Mouse (Mus musculus) inflammation-experienced regulatory T-cells, adult 6 months (primary cell): Measurements from ENCODE around the gene Flnb. TPM values are rescaled to one million over a fixed set of nuclear protein-coding genes. Genes with fewer than 3 reads are reported as not detected.

Source experiments
- ATAC-seq: one replicate; pipeline ENCODE4 v1.8.0; 2017
- polyA plus RNA-seq, 3 experiments: library from polyadenylated mRNA; unstranded; fragments of 100-300 nt; shearing (Covaris generic); gene quantifications; one replicate each; pipeline ENCODE4 v1.2.1; 2017

Flnb gene
- polyA plus RNA-seq = 10 to 100 TPM in 1 of 3 experiments, 1 to 10 TPM in 2; 5.4 to 11.4 (median 6.1) TPM

DNA sequence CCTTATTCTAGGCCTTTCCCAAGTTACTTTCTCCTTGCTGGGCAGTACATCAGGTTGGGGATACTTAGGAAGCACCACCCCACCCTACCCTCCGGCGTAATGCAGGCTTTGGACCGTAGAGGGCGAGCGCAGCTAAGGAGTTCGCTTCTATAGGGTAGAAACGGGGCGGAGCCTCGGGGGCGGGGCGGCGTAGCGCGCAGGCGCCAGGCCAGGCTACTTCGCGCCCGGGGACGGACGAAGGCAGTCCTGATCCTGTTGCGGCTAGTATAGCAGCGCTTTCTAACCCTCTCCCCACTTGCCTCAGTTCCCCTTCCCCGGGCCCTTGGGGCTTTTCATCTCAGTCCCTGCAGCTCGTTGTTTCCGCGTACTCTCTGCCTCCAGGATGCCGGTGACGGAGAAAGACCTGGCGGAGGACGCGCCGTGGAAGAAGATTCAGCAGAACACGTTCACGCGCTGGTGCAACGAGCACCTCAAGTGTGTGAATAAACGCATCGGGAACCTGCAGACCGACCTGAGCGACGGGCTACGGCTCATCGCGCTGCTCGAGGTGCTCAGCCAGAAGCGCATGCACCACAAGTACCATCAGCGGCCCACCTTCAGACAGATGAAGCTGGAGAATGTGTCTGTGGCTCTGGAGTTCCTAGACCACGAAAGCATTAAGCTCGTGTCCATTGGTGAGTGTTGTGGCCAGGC, at the start of gene Flnb:
TSS of gene Flnb (plus strand) at position 188 of the 693 bp plus-strand sequence.
- peak; percentile 95 for ATAC-seq

DNA sequence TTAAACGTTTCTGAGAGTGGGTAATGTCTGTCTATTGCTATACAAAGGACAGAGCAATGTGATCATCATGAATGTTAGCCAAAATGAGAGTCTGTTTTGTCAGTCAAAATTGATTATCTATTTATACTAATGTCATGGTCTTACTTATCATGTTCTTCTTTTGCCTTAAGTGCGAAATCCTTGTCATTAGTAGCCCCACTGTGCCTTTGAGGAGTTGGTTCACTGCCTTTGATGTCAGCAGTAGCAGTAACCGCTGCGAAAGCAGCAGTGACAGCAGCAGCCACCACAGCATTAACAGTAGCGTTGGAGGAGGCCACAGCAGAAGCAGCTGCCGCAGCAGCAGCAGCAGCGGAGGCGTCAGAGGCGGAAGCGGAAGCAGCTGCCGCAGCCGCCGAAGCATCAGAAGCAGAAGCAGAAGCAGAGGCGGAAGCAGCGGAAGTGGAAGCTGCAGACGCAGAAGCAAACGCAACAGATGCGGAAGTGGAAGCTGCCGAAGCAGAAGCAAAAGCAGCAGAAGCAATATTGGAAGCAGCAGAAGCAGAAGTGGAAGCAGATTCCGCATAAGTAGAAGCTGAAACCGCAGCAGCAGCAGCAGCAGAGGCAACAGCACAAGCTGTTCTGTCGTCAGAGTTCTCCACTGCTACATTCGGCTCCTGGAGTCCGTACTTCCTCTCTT, 43.9 kb upstream of the Flnb start:
- ATAC-seq = peak; percentile 96

DNA sequence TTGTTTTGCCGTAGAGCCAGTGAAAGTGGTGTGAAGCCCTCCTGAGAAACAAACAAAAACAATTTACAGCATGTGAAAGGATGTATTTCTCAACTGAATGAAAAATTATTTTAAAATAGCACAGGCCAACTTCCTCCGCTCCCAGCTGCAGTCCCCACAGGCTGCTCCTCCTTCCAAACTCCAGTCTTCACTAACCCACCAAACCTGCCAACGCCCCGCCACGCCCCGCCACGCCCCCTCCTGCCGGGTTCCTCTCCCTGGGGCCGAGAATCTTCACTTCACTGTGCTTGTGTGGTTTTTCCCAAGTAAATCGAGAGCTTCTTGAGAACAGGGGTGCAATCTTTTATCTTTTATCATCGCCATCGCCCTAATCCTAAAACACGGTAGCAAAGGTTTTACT, 31.7 kb upstream of the Flnb start:
- ATAC-seq = no peak

DNA sequence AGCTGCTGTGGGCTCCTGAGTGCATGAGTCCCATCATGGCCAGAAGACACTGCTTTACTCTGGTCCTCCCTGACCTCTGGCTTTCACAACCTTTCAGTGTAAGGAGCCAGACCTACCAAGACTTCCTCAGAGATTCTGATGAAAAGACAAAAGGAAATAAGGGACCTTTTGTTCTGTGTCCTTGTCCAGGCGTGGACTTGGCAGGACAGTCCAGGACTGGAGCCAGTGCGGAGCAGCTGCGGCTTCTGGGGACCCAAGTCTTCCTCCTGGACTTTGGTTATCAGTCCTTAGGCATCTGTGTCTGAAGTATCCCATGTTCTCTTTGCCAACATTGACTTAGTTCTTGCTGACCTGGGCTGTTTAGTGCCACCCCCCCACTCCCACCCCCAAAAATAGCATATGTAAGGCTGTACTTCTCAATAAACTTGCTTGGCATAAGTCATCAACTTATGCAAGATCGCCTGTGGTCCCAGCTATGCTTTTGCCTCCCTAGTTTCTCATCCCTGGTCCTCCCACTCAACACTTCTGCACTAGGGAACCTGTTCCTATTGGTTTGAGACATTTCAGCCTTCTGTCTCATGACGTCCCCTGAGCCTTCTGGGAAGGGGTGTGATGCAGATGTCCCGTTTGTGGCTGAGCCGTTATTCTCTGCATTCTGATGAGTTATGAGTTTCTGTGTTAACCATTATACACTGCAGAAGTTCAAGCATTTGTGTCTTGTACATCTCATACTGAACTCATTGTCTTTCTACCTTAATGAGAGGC, 28.3 kb upstream of the Flnb start:
- no peak for ATAC-seq

DNA sequence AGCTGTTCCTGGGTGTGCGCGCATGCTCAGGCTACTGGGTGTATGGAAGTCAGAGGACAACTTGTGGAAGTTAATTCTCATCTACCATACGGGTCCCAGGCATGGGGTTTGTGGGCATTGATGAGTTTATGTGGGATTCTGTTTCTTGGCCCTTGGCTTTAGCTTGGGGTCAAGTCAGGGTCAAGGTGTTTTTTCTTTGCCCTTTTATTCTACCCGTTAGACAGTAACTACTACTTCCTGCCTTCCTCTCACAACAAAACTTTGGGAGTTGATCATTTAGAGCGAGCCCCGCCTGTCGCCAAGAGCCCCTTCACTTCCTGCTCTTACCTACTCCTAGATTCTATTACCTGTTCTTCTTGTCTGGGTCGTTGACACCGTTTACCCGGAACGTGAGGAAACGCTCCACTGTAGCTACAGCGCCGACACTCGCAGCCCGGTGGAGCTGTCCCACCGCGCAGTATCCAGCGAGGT, 26.7 kb upstream of the Flnb start:
- peak; percentile 19 for ATAC-seq

DNA sequence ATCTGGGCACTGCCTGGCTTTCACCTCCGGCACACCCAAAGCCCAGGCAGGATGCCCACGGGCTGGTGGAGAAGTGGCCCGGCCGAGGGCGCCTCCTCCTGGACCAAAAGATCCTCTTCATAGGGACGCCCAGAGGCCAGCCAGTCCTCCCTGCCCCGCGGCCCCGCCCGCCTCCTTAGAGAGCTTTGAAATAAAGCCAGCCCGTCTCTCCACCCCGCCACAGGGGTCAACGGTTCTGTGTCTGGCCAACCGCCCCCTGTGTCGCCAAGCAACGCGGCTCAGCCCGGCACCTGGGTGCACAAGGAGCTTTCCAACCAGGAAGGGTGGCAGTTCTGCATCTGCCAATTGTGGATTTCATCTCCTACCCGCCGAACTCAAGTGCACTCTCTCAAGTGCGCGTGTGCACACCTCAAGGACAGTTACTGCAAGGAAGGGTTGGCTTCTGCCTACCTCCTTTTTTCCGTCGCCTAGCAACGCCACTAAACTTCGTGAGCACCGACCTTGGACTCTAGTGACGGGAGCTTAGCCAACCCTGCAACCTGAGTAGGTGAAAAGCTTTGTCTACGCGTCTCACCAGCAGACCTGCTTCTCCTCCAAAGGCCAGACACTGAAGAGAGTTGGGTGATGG, 26.1 kb upstream of the Flnb start, which contains the start of gene Gm26661:
TSS of gene Gm26661 (plus strand) at position 56 of the 628 bp plus-strand sequence.
- ATAC-seq = peak; percentile 66

DNA sequence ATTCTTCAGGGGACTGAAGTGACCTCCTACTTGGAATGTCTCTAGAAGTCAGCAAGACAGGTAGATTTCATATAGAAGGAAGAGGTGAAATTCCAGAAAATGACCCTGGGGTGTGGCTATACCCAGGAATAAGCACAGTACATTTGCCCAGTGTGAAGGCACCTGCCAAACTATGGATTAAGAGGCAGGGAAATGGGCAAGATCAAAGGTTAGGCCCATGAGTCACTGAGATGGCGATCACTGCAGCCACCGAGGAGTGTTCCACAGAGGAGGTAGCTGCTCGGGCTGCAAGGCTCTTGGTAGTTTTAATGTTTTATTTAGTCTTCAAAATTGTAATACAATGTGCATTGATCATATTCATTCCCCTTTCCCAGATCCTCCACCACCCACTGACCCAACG, 21.8 kb upstream of the Flnb start:
- no peak for ATAC-seq

DNA sequence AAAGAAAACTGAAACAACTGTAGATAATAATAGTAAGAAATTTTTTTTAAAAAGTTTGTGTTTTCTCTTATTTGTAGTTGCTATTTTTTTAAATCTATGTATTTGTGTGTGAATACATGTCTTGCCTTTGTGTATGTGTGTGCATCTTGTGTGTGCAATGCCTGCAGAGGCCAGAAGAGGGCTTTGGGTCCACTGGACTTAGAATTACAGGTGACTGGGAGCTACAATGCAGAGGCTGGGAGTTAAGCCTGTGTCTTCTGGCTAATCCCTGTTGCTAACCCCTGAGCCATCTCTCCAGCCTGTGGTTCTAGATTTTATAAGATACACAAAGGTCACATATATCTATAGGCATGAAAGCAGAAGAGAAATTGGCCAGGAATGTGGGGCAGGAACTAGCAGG, 17.1 kb upstream of the Flnb start:
- ATAC-seq = no peak

DNA sequence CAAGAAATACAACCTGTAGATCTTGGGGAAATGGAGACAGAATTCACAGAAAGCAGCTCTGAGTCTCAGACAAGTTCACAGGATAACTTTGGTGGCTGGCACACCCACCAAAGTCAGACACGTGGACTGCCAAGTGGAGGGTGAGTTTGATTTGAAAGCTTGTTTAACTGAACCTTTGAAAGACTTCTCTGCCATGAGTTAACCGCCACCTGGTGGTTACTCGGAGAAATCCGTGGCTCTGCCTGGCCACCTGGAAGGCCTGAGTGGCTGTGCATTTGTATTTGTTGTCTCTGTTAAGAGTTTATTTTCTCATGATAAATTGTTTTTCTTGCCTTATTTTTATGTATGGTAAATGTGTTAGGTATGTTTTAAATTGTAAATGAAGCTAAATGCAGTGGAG, 15.9 kb upstream of the Flnb start:
- ATAC-seq = peak; percentile 67

DNA sequence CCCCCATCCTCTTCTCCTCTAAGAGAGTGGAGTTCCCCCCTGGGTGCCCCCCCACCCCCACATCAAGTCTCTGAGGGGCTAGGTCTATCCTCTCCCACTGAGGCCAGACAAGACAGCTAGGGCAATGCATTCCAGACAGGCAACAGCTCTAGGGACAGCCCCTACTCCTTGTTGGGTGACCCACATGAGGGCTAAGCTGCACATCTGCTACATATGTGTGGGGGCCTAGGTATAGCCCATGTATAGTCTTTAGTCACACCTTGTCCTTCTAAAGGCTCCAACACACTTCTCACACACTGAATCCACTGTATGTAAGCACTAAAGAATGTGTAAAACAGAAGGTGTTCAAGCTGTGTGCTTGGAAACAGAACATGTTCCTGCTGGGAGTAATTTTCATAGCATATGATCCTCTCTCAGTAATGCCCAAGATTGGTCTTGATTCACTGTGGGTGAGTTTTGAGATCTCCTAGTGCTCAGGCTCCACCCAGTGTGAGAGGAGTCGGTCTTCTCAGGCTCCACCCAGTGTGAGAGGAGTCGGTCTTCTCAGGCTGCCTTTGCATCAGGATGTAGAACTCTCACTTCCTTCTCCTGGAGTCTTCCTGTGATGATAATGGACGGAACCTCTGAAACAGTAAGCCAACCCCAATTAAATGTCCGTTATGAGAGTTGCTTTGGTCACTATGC, 13.7 kb upstream of the Flnb start:
- no peak for ATAC-seq

DNA sequence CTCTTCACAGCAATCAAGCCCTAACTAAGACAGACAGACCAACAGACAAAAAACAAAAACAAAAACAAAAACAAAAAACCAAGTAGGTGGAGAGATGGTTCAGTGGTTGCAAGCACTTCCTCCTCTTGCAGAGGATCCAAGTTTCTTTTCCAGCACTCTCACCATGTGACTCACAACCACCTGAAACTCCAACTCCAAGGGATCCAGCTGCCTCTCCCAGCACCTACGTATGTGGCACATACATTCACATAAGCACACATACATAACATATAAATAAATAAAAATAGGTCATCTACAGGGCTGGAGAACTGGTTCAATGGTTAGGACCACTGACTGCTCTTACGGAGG, 13.2 kb upstream of the Flnb start:
- no peak for ATAC-seq

DNA sequence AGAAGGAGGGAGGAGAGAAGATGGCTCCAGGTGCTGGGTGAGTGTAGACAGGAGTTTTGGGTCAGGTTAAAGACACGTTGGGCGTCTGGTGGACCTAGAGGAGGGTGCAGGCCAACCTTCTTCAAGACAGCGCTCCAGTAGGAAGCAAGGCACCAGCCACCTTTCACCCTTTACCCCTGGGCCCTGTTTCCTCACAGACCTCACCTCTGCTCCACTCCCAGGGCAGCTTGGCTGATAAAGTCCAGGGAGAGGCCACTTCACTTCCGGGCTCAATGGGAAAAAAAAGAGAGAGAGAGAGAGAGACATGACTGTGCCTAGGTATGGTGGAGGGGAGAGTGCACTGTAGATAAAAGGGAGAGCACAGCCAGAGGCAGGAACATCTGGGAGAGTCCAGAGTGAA, 10.0 kb upstream of the Flnb start:
- ATAC-seq = no peak

DNA sequence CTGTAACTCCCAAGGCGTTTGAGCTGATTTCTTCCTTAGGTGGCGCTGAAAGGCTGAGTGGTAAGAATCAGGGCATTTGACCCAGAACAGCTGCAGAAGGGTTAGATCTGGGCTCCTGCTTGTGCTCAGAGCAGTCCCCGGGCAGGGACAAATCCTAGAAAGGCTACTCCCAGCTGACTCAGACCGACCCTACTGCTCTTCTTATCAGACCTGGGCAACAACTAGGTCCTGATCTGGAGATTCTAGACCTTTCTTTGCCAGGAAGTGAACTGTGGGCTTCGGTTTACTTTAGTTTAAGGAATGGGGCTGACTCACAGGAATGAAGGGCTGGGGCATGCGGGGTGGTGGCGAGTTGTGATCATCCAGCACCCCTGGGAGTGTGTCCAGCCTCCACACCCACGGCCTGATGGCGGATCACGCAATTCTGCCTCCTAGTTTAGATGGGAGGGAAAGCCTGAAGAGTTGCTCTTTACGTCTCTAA, 9.2 kb upstream of the Flnb start:
- no peak for ATAC-seq

DNA sequence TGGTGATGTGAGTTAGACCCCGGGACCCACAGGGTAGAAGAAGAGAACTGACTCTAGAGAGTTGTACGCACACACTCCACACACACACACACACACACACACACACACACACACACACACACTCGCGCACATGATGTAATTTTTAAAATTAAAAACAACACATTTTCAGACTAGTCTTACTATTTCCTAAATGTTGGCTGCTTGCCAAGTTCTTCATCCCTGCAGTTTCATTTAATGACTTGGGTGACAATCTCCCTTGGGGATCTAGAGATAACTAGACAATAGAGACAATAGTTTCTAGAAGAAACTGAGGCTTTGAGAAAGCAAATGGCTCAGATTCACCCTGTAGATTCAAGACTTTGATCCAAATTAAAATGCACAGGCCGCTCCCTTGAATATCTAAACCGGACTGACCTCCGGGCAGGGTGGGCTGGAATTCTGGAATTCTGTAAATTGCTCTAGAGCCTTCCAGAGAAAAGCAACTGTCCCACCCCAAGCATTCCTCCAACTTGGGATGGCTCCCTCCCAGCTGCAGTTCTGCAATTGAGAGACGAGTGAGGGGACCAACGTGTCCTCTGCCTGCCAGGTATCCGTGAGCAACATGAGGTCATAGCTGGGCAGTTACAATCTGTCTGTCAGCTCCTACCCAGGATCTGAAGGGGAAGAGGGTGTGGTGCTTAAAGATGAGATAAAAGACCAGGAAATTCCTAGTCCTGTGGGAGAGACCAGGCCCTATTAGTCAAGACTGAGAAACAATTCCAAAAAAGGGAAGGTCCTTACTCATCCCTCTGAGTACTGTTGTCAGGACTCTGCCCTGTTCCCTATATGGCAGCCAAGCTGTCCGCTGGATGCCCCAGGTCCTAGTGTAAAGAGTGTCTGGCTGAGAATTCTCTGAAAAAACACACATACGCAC, 8.5 kb upstream of the Flnb start:
- no peak for ATAC-seq

DNA sequence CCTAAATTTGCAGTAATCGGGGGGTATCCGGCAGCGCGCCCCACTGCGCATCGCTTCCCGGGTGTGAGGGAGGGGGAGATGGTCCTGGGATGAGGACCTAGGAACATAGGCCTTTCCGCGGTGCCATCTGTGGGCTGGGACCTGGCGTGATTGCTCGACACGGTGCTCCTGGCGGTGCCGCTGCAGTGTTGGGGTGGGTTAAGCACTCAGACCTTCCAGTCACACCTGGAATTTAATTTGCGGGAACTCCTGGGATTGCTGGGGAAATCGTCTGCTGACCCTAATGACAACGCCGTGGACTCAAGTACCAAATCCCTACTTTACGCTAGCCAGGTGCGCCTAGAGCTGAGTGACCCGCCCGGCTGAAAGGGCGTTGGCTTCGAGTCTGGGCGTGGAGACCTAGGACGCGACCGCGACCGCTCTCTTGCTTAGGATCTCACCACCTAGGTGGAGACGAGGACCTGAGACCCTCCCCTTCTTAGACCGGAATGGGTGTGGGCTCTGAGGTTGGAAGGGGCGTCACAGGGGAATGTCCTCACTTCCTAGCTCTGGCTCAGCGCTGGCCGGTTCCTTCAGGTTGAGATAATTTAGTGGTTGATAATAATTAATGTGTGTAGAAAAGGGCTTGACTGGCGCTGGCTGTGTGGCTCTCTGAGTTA, 835 bp downstream of the Flnb start:
- peak; percentile 18 for ATAC-seq

DNA sequence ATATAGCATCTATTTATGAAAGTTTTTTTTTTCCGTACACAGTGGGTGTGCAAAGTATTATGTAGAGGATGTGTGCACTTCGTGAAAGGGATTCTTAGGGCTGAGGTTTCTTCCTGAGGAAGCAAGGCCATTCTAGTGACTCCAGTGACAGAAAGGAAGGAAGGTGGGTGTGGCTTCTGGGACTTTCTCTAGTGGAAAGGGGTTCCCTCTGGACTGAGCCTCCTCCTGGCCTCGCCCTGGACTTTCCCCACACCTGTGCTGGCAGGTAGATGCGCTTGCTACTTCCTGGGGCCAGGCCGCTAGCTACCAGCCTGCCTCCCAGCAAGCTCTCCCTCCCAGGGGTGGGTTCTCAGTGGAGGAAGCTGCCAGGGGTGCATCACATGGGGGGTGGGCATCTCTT, 1.7 kb downstream of the Flnb start:
- ATAC-seq = no peak

DNA sequence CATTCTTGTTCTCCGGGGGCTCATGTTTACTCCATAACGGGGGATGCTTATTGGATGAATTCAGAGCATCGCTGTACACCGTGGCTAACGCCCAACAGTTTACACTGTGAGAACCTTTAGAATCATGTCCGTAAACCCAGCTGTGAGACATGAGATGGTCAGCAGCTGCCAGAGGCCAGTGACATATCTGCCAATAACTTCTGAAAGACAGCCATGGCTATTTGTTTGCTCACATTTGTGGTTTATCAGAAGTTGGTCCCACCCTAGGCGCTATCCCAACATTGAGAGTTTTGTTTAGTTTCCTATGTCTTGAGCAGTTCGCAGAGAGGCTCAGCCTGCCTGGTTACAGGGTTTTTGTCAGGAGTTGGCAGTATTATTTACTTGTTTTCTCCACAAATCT, 3.6 kb downstream of the Flnb start:
- ATAC-seq = no peak

DNA sequence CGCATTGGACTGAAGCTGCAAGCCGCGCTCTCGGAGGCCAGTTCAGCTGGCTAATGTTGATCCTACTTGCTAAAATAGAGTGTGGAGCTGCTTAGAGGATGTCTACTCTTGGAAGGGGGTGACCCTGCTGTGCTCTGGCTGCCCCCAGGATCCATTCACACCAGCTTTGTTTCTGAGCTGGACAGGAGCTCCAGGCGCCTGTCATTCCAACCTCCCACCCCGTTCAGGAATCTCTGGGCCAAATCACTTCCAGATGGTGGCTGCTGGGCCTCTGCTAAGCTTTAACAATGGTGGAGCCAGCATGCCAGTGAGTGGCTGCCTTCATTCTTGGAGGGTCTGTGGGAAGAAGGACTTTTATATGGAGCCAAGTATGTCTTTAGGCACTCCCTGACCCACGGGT, 4.9 kb downstream of the Flnb start:
- no peak for ATAC-seq

DNA sequence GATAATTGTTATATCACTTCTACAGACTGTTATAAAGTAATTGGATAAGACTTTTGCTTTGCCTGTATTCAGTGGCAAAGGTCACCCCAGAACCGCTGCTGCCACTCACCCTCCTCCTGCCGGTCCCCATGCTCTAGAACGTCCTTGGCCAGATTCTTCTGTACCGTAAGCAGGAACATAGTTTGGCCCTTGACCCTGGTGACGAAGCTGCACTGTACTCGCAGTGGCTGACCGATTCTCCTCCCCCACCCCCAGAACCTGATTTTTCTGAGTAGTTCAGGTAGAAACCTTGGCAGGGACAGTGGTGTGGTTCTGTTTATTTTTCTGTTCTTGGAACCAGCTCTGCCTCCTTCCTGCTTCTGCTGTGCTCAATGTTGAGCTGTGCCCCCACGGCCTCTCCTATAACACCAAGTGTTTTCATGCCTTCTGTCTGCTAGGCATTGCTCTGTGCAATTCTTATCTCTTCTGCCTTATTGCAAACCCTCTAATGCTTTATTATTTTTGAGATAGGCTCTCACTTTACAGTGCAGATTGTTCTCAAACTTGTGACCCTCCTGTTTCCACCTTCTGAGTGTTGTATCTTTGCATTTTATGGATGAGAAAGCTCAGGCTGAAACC, 7.0 kb downstream of the Flnb start:
- no peak for ATAC-seq
